Mouse (Mus musculus): ENCODE data around the gene A530016L24Rik.

GRCm38 (mm10) chr12:112518105-112518504 is 28.9 kb downstream of the A530016L24Rik start:
- TF ChIP-seq CTCF (IDR thresholded peaks at IDR 0.05; ENCODE audit: low read depth), result no peak
- 0 out of 2 replicates have a peak, but pooled peaks have one; percentile 14 for TF ChIP-seq EP300 (IDR thresholded peaks at IDR 0.05; ENCODE audit: low read depth)
